Mouse (Mus musculus): ENCODE measurements around the gene Elmo1.

- no peak for TF ChIP-seq POLR2A (IDR thresholded peaks at IDR 0.05; ENCODE audit: extremely low read depth, insufficient read depth, low read length)
- no peak for TF ChIP-seq CTCF (IDR thresholded peaks at IDR 0.05; ENCODE audit: low read depth, low read length)
Measured at GRCm38 (mm10) chr13:20151302-20151978, 61.0 kb downstream of the Elmo1 start.

Measured in liver, adult 2 months (tissue).